Mouse (Mus musculus) Patski (cell line): ENCODE data around the gene Hes5. TPM values are rescaled to one million over a fixed set of nuclear protein-coding genes. Genes with fewer than 3 reads are reported as not detected.
A peak's percentile ranks its signal among the peaks of the same experiment; 100 is the strongest.

Experiments used
- ATAC-seq: fragments of 100-300 bp; one replicate; pipeline ENCODE4 v1.8.0; 2021
- CTCF ChIA-PET: fragments of 350-600 bp; sonication (Branson Sonifier 250); formaldehyde crosslinking; loops from one replicate; lab custom pipeline; 2022; ENCODE audit warnings: inconsistent platforms; lab: Charles Lee
- POLR2A ChIA-PET: fragments of 350-600 bp; sonication (Branson Sonifier 250); formaldehyde crosslinking; loops from one replicate; lab custom pipeline; 2022; ENCODE audit warnings: antibody characterized with exemption, inconsistent platforms; lab: Charles Lee
- DNase-seq: peaks from one replicate; pipeline ENCODE4 v3.0.0-alpha.2; 2011; ENCODE audit warnings: low read depth, low spot score
- H3K27me3 ChIP-seq: fragments of 371-371 bp; one replicate; pipeline ENCODE4 v1.5.1; 2021
- CTCF ChIP-seq: fragments of 100-300 bp; IDR thresholded peaks from one replicate; pipeline ENCODE4 v1.5.1; 2021
- in situ Hi-C: fragments of 300-500 bp; cut with MboI; formaldehyde crosslinking; loops from 3 replicates; pipeline ENCODE4 v1.11.1; 2018; ENCODE audit warnings: low pct_unique_long_range_greater_than_20kb, mixed read lengths
- polyA plus RNA-seq: library from polyadenylated mRNA; unstranded; gene quantifications from one replicate; pipeline ENCODE4 v1.2.3, GENCODE M21; 2021

The Hes5 gene
- polyA plus RNA-seq, 1 experiment from 2014 or later, result not detected

- ChIA-PET CTCF (interaction anchor here (1.2 to 1.6 kb wide), 2 partner anchors 12 to 21 kb away, joined by 3 to 4 read pairs; no protein-coding TSS in a partner anchor), POLR2A (interaction anchor here (1.5 kb wide), 1 partner anchor 28 kb away, joined by 3 read pairs; no protein-coding TSS in a partner anchor)
- TF ChIP-seq CTCF, result no peak
- H3K27me3 ChIP-seq, result peaks cover 26% of the 10 kb centered on the region
- ATAC-seq (peak; percentile 37), DNase-seq (no peak)
- in situ Hi-C loops, result loop anchor here (5.0 kb wide), 1 partner anchor 103 kb away; the partner anchor contains the start of gene Pex10
Observed at GRCm38 (mm10) chr4:154964581-154965235, 4.0 kb downstream of the Hes5 start.

- in situ Hi-C loops, result loop anchor here (5.0 kb wide), 1 partner anchor 101 kb away; the partner anchor contains the start of gene Pex10
- TF ChIP-seq CTCF, result no peak
- CTCF ChIA-PET, result interaction anchor here (1.2 to 1.6 kb wide), 2 partner anchors 14 to 20 kb away, joined by 3 to 4 read pairs; no protein-coding TSS in a partner anchor
- peaks cover 15% of the 10 kb centered on the region for H3K27me3 ChIP-seq
- ATAC-seq, result no peak
- POLR2A ChIA-PET, result no interaction called here
- DNase-seq, result no peak
Observed at GRCm38 (mm10) chr4:154965856-154966255, 5.1 kb downstream of the Hes5 start.

- in situ Hi-C loops, result loop anchor here (5.0 kb wide), 1 partner anchor 100 kb away; the partner anchor contains the start of gene Pex10
- DNase-seq (no peak), ATAC-seq (no peak)
- no peak for TF ChIP-seq CTCF
- H3K27me3 ChIP-seq, result peaks cover 4% of the 10 kb centered on the region
- ChIA-PET POLR2A (no interaction called here), CTCF (no interaction called here)
Observed at GRCm38 (mm10) chr4:154967173-154967572, 6.5 kb downstream of the Hes5 start.

GRCm38 (mm10) chr4:154972546-154972945 lies 11.8 kb downstream of the Hes5 start:
- in situ Hi-C loops, result no loop called here
- CTCF ChIA-PET, result interaction anchor here (1.8 kb wide), 1 partner anchor 9 kb away, joined by 4 read pairs; the partner anchor contains the start of gene Pank4
- DNase-seq, result no peak
- ATAC-seq, result no peak
- no peaks in the 10 kb centered on the region for H3K27me3 ChIP-seq
- no peak for TF ChIP-seq CTCF
- POLR2A ChIA-PET, result interaction anchor here (0.6 kb wide), 1 partner anchor 35 kb away, joined by 3 read pairs; no protein-coding TSS in a partner anchor

- no peaks in the 10 kb centered on the region for H3K27me3 ChIP-seq
- ChIA-PET POLR2A (no interaction called here), CTCF (interaction anchor here (1.8 kb wide), 1 partner anchor 11 kb away, joined by 4 read pairs; the partner anchor contains the start of gene Pank4)
- DNase-seq (no peak), ATAC-seq (no peak)
- in situ Hi-C loops, result no loop called here
- no peak for TF ChIP-seq CTCF
Observed at GRCm38 (mm10) chr4:154974163-154974611, 13.5 kb downstream of the Hes5 start.

GRCm38 (mm10) chr4:154980110-154980509 lies 19.4 kb downstream of the Hes5 start:
- no peak for TF ChIP-seq CTCF
- ATAC-seq, result no peak

GRCm38 (mm10) chr4:154981076-154981475 lies 20.4 kb downstream of the Hes5 start:
- TF ChIP-seq CTCF, result no peak
- DNase-seq, result no peak
- H3K27me3 ChIP-seq, result no peaks in the 10 kb centered on the region
- in situ Hi-C loops, result no loop called here
- CTCF ChIA-PET, result interaction anchor here (2.0 kb wide), 1 partner anchor 84 kb away, joined by 10 read pairs; no protein-coding TSS in a partner anchor
- ATAC-seq, result no peak
- POLR2A ChIA-PET, result interaction anchor here (0.8 kb wide), 1 partner anchor 86 kb away, joined by 3 read pairs; the partner anchor contains the start of gene Pex10

More at GRCm38 (mm10) chr4:154980110-154980509, 19.4 kb downstream of the Hes5 start:
- ChIA-PET CTCF (no interaction called here), POLR2A (no interaction called here)
- H3K27me3 ChIP-seq, result no peaks in the 10 kb centered on the region
- DNase-seq, result no peak
- in situ Hi-C loops, result no loop called here

- DNase-seq, result no peak
- ATAC-seq, result no peak
- ChIA-PET CTCF (interaction anchor here (1.1 to 2.0 kb wide), 2 partner anchors 13 to 84 kb away, joined by 3 to 10 read pairs; no protein-coding TSS in a partner anchor), POLR2A (no interaction called here)
- no peak for TF ChIP-seq CTCF
- in situ Hi-C loops, result no loop called here
- H3K27me3 ChIP-seq, result no peaks in the 10 kb centered on the region
Observed at GRCm38 (mm10) chr4:154981530-154981929, 20.8 kb downstream of the Hes5 start.

GRCm38 (mm10) chr4:154982247-154983120 lies 21.8 kb downstream of the Hes5 start:
- in situ Hi-C loops, result no loop called here

GRCm38 (mm10) chr4:154983767-154984166 lies 23.0 kb downstream of the Hes5 start:
- TF ChIP-seq CTCF, result no peak
- in situ Hi-C loops, result no loop called here
- ChIA-PET POLR2A (no interaction called here), CTCF (interaction anchor here (2.2 kb wide), 1 partner anchor 30 kb away, joined by 8 read pairs; no protein-coding TSS in a partner anchor)
- no peaks in the 10 kb centered on the region for H3K27me3 ChIP-seq
- ATAC-seq (no peak), DNase-seq (no peak)

More at GRCm38 (mm10) chr4:154982247-154983120, 21.8 kb downstream of the Hes5 start:
- ATAC-seq, result no peak
- ChIA-PET POLR2A (no interaction called here), CTCF (interaction anchor here (1.1 to 2.0 kb wide), 2 partner anchors 14 to 83 kb away, joined by 3 to 10 read pairs; no protein-coding TSS in a partner anchor)
- TF ChIP-seq CTCF, result no peak
- no peak for DNase-seq
- no peaks in the 10 kb centered on the region for H3K27me3 ChIP-seq
